Mouse (Mus musculus): ENCODE measurements around the gene Ucp3.

Gene Ucp3

GRCm38 (mm10) chr7:100500276-100500977 is 27.6 kb downstream of the Ucp3 start:
- no peak for DNase-seq (ENCODE audit: low read depth, low spot score)

DNA sequence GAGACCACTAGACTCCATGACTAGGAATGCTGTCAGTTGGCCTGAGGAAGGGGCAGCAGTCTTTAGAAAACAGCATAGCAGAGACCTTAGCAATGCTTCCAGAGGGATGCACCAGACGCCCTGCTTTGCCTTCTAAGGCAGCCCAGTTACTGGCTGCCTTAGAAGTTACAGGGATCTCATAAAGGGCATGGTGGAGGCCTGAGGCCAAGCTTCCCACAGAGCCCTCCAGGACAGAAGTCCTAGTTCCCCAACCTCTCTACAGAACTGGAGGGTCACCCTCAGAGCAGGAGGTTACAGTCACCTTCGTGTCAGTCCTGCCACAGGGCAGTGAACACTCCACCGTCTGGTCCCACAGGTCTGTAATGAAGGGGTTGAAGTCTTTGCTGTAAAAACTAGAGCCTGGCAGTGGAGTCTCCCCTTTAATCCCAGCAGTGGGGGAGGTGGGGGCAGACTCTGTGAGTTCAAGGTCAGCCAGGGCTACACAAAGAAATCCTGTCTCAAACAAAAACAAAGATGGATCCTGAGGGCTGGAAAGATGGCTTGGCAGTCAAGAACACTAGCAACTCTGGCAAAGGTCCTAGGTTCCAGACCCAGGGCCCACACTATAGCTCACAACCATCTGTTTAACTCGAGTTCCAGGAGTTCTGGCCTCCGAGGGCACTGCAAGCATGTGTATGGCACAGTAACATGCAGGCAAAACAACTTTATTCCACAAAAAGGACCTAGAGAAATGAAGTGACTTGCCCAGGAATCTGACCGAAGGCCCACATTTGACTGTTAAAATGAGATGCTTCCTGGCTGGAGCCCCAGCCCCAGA is 28.4 kb downstream of the Ucp3 start:
- DNase-seq (ENCODE audit: low read depth, low spot score): no peak

DNA sequence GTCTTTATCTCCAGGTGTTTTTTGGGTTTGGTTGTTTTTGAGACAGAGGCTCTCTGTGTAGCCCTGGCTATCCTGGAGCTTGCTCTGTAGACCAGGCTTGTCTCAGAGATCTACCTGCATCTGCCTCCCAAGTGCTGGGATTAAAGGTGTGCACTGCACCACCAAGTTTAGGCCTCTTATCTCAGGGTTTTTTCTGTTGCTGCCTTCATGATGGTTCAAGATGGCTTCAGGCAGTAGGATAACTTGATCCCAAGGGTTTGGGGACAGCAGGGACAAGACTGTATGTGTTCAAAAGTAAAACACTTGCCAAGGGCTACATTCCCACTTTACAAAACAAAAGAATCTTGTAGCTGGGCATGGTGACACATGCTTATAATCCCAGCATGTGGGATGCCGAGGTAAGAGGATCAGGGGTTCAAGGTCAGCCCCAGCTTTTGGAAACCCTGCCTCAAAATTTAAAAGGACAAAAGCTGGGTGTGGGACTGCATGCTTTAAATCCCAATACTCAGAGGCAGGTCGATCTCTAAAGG is 29.1 kb downstream of the Ucp3 start:
- DNase-seq (ENCODE audit: low read depth, low spot score): no peak

- DNase-seq (ENCODE audit: low read depth, low spot score): no peak
These were observed 29.7 kb downstream of the Ucp3 start for GRCm38 (mm10) chr7:100502374-100502922.

GRCm38 (mm10) chr7:100503076-100503475 is 30.3 kb downstream of the Ucp3 start:
- DNase-seq (ENCODE audit: low read depth, low spot score): no peak

DNA sequence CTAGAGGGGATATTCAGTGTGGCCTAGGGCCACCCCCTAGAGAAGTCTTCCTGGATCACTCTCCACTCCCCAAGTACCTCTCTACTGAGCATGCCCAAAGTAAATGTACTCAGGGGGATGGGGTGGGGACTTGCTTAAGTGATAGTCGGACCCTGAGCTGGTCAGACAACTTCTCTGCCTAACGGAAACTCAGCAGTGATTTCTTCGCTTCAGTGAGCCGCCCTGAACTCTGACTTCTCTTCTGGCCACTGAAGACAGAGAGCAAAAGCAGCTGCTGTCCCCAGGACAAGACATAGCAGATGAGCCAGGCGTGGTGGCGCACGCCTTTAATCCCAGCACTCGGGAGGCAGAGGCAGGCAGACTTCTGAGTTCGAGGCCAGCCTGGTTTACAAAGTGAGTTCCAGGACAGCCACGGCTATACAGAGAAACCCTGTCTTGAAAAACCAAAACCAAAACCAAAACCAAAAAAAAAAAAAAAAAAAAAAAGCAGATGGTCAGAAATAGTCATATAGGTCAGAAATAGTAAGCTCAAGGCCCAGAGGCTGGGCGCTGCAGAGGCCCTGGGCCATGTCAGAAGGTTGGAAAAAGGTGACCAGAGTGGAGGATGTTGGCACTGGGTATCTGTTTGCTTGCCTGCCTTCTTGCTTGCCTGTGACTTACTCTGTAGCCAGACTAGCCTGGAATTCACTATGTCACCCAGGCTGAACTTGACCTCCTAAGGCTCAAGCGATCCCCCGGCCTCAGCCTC is 32.1 kb downstream of the Ucp3 start:
- DNase-seq (ENCODE audit: low read depth, low spot score): no peak

DNA sequence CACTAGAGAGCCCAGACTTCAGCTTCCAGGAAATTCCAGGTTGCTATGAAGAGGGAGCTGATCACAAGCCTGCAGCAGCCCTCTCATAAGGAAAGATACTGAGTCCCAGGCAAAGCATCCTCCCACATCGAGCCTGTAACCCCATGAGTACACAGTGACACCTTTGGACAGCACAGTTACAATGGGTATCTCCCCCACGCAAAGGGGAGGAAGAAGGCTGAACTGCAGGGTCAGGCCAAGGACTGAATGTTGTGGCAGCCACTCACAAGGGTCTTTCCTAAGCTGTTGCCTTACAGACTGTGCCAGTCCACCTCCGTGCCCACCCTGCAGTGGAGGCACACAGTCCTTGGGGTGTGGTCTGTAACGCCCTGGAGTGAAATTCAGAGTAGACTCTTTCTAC is 33.7 kb downstream of the Ucp3 start:
- no peak for DNase-seq (ENCODE audit: low read depth, low spot score)

GRCm38 (mm10) chr7:100508670-100509069 is 35.9 kb downstream of the Ucp3 start:
- DNase-seq (ENCODE audit: low read depth, low spot score): no peak

GRCm38 (mm10) chr7:100511602-100512001 is 38.8 kb downstream of the Ucp3 start:
- no peak for DNase-seq (ENCODE audit: low read depth, low spot score)

- DNase-seq (ENCODE audit: low read depth, low spot score): no peak
These were observed 41.8 kb downstream of the Ucp3 start, which contains the start of gene Dnajb13 for GRCm38 (mm10) chr7:100514573-100514972. Gene Dnajb13, minus strand, starts transcription at chr7:100514960.

GRCm38 (mm10) chr7:100520204-100520603 is 47.4 kb downstream of the Ucp3 start:
- no peak for DNase-seq (ENCODE audit: low read depth, low spot score)

- peak; percentile 76 for DNase-seq (ENCODE audit: low read depth, low spot score)
These were observed 48.0 kb downstream of the Ucp3 start for GRCm38 (mm10) chr7:100520663-100521285.

DNA sequence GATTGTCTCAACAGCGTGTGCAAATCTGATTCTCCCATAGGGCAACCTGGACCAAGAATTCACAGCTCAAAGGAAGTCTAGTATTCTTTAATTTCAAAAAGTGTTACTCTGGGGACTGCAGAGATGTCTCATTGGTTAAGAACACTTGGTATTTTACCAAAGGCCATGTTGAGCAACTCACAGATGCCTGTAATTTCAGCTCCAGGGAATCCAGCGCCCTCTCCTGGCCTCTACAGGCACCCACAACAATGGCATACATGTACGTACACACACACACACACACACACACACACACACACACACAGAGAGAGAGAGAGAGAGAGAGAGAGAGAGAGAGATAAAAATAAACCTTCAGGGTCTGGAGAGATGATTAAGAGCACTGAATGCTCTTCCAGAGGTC is 49.4 kb downstream of the Ucp3 start:
- no peak for DNase-seq (ENCODE audit: low read depth, low spot score)

DNA sequence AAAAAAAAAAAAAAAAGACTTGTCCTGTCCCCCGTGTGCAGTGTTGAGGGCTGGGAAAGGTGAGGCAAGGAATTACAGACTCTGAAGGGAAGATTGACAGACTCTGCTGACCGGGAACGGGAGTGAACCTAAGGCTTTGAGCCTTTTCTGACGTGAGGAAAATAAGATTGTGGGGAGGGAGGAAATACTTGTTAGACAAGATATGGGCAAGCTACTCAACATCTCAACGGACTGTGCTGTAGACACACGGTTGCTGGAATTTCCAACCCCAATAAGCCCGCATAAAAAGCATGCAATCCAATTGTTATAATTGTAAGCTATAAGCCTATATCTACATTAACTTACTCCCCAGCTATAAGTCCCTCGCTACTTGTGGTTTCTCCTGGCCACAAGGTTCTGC is 51.9 kb downstream of the Ucp3 start:
- DNase-seq (ENCODE audit: low read depth, low spot score): no peak

DNA sequence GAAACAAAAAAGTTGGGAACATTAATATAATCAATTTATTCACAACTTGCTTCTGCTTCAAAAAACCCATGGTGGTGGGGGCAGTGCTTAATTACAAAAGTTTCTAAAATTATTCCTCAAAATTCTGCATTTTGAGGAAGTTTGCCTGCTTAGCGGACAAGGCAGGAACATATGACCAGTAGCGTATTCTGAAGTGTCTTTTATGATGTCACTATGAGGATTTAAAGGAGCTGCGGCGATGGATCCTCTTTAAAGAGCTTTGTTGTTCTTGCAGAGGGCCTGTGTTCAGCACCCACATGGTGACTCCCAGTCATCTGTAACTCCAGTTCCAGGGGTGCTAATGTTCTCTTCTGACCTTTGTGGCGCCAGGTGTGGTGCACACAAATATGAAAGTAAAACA is 58.0 kb downstream of the Ucp3 start:
- no peak for DNase-seq (ENCODE audit: low read depth, low spot score)

DNA sequence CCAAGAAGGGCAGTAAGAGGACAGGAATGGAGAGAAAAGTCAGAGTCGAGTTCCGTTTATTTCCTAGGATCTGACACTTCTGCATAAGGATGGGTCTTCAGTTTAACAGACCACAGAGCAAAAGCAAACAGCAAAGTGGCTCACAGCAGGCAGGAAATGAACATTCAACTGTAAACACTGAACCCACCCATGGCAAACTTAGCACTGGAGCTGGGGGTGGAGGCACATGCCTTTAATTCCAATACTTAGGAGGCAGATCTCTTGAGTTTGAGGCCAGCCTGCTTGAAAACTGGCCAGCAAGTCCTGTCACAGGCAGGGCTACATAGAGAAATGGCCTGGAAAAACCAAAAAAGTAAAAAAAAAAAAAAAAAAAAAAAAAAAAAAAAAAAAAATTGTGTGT is 60.7 kb downstream of the Ucp3 start:
- no peak for DNase-seq (ENCODE audit: low read depth, low spot score)

GRCm38 (mm10) chr7:100534216-100534615 is 61.4 kb downstream of the Ucp3 start:
- DNase-seq (ENCODE audit: low read depth, low spot score): no peak

DNA sequence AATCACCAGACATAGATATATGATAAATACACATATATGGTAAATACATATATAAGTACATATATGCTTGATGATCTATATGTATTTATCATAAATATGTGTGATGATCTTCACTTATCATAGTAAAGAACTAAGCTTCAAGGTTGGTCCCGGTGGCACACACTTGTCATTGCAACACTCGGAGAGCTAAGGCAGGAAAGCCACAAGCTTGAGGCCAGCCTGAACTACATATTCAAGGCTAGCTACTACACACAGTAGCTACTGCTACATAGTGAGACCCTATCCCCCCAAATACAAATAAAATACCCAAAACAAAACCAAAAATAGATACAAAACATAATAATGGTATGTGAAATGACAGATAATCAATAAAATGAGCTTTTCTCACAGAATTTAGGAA is 63.0 kb downstream of the Ucp3 start:
- no peak for DNase-seq (ENCODE audit: low read depth, low spot score)

Measured in embryo, embryonic 11.5 days (tissue).